In the genomic region with DNA sequence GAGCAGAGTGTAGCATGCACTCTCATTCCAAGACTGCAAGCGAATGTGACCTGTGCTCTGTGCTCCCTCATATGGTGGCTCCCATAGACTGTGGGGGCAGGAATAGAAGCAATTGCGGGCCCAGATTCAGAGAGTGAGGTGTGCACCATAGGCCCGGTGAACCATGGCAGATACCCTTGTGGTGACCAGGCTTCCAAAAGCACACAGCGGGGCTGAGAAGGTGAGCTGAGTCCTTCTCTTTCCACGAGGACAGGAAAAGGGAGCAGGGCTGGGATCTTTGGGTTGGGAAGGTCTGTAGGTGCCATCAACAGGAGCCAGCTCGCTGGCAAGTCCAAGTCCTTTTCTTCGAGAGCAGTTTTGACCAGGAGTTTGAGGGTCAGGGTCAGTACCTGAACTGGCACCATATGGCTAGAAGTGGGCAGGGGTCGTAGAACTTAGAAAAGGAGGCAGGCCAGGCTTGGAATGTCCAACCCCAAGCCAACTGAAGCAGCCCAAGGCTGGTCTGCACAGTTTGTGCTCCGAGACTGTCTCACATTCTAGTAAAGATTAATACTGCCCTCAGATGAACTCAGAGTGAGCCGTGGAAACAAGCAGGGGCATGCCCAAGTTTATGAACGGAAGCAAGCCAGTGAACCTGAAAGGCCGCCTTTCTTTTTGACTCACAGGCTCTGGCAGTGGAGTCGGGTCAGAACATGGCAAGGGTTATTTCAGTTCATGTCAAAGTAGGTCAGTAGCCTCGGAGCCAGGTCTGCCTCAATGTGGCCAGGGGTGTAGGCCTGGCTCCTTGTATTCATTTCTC, we compare ENCODE assay signal across 13 mouse cellular contexts.
DNase-seq lines count a peak whose midpoint lies in the region; ATAC-seq and TF ChIP-seq lines count a peak whose summit lies in the region.
"Had no signal": no experiment of that assay in that cellular context is flagged by ENCODE, and none has a peak within 500 bp of the region (broad histone marks: within the 10 kb centered on the region; RNA-seq: fewer than 3 reads in every experiment).

No protein-coding gene starts in this region.

- ATAC-seq in inflammation-experienced regulatory T-cells, adult 6 months = no peak
- ATAC-seq: CD4-positive, CD25-positive, alpha-beta regulatory T cell, adult 4 months had no signal

- no peak for TF ChIP-seq CTCF in gastrocnemius, adult 2 months (IDR thresholded peaks at IDR 0.05)

- peak overlapping the region; percentile 68 for H3K27ac ChIP-seq in gastrocnemius, adult 2 months

- intact Hi-C loops in gastrocnemius, adult 2 months (cut with DNase I) = no loop called here
- intact Hi-C loops in left cerebral cortex, postnatal 36 days (cut with DNase I) = loop anchor here (10.0 kb wide), 1 partner anchor 391 kb away; no protein-coding TSS in a partner anchor

- DNase-seq in gastrocnemius, adult 2 months = peak; percentile 67
- no peak for DNase-seq in gastrocnemius, postnatal 10 days
- DNase-seq in A20 (ENCODE audit: low read depth, low spot score) = peak; percentile 71
- peak; percentile 85 for DNase-seq in fibroblast of lung, adult 2 months (ENCODE audit: low read depth)
- peak; percentile 96 for DNase-seq in kidney, adult 9 months
- DNase-seq in left cerebral cortex, postnatal 36 days (ENCODE audit: low spot score in 2 of 2) = no peak
- DNase-seq in lung, postnatal 4 days = no peak
- DNase-seq: embryo, embryonic 11 days; lung, postnatal 10 days; retina, postnatal 1 day; thymus, postnatal 4 days had no signal

- H3K4me3 ChIP-seq in gastrocnemius, adult 2 months = no peak overlapping the region

Comparison
In these comparisons a context has a peak if more than half of its experiments do, and no peak if none do; other contexts are left out.
1. DNase-seq: peak in gastrocnemius, adult 2 months (single experiment), A20 (single experiment), fibroblast of lung, adult 2 months (single experiment) and kidney, adult 9 months (single experiment); none in gastrocnemius, postnatal 10 days (single experiment), left cerebral cortex, postnatal 36 days (0 of 2) and lung, postnatal 4 days (0 of 2).